Mouse (Mus musculus) heart, embryonic 13.5 days (tissue): Measurements from ENCODE around the gene Cyp2f2. TPM values are rescaled to one million over a fixed set of nuclear protein-coding genes. Genes with fewer than 3 reads are reported as not detected.

Source experiments
- ATAC-seq: fragments of 200-750 bp; cut with Nextera tagmentation; 2 replicates; pipeline ENCODE4 v1.8.0; 2017; ENCODE audit warnings: moderate TSS enrichment; ENCODE audit not compliant: insufficient number of reproducible peaks, low FRiP score, low TSS enrichment; ENCODE audit errors: extremely low read depth
- H3K27ac ChIP-seq: fragments of 300-500 bp; sonication (generic); replicated peaks from 2 replicates; pipeline ENCODE4 v1.5.1; 2015; ENCODE audit warnings: moderate library complexity, mild to moderate bottlenecking, inconsistent platforms
- H3K27me3 ChIP-seq: fragments of 300-500 bp; sonication (generic); replicated peaks from 2 replicates; pipeline ENCODE4 v1.6.1; 2015; ENCODE audit warnings: mild to moderate bottlenecking, inconsistent platforms
- H3K36me3 ChIP-seq: fragments of 300-500 bp; sonication (generic); 2 replicates; pipeline ENCODE4 v1.6.1; 2015; ENCODE audit warnings: mild to moderate bottlenecking, inconsistent platforms
- H3K4me1 ChIP-seq: fragments of 300-500 bp; sonication (generic); 2 replicates; pipeline ENCODE4 v1.6.1; 2015; ENCODE audit warnings: inconsistent platforms
- H3K4me2 ChIP-seq: fragments of 300-500 bp; sonication (generic); 2 replicates; pipeline ENCODE4 v1.6.1; 2015; ENCODE audit warnings: inconsistent platforms, mild to moderate bottlenecking, moderate library complexity
- H3K4me3 ChIP-seq: fragments of 300-500 bp; sonication (generic); 2 replicates; pipeline ENCODE4 v1.5.1; 2015; ENCODE audit warnings: moderate library complexity, mild to moderate bottlenecking, inconsistent platforms
- H3K9ac ChIP-seq: fragments of 300-500 bp; sonication (generic); 2 replicates; pipeline ENCODE4 v1.6.1; 2015; ENCODE audit warnings: inconsistent platforms, mild to moderate bottlenecking, moderate library complexity
- H3K9me3 ChIP-seq: fragments of 300-500 bp; sonication (generic); 2 replicates; pipeline ENCODE4 v1.6.1; 2016; ENCODE audit warnings: inconsistent platforms
- WGBS: fragments of 180-500 bp; shearing (Covaris S2); methylation state at CpG from one replicate; pipeline ENCODE4 v1.1.7; 2015; ENCODE audit warnings: mixed read lengths; 5-methylcytosine and 5-hydroxymethylcytosine counted together
- polyA plus RNA-seq: library from polyadenylated mRNA; unstranded; fragments of >200 nt; fragmentation: Nextera tagmentation; extraction: Ambion mirVana; gene quantifications from 2 replicates; pipeline ENCODE4 v1.2.1, GENCODE M21; 2015

Cyp2f2 gene
- polyA plus RNA-seq, 1 experiment from 2014 or later, result not detected

DNA sequence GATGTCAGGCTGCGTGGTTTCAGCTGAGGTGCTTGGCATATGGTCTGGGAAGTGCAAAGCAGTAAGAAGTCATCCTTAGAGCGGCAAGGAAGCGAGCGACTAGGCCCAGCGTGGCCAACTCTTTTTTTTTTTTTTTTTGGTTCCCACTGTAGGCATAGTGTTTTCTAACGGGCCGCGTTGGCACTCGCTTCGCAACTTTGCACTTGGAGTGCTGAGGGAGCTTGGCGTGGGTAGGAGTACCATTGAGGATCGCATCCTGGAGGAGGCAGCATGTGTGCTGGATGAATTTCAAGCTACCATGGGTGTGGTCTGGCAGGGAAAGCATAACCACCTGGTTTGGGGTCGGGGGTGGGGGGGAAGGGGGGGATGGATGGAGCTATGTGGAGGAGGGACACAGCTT is 36.3 kb downstream of the Cyp2f2 start:
- H3K4me1 ChIP-seq, result peaks cover 12% of the 10 kb centered on the region
- 77% methylated on average over 13 of the region's 13 CpGs for WGBS
- no peaks in the 10 kb centered on the region for H3K9me3 ChIP-seq
- H3K4me3 ChIP-seq, result no peak overlapping the region
- ATAC-seq, result no peak
- H3K27ac ChIP-seq, result no peak overlapping the region
- H3K9ac ChIP-seq, result no peak overlapping the region
- peaks cover 35% of the 10 kb centered on the region for H3K36me3 ChIP-seq
- H3K27me3 ChIP-seq, result no peaks in the 10 kb centered on the region
- H3K4me2 ChIP-seq, result no peak overlapping the region

DNA sequence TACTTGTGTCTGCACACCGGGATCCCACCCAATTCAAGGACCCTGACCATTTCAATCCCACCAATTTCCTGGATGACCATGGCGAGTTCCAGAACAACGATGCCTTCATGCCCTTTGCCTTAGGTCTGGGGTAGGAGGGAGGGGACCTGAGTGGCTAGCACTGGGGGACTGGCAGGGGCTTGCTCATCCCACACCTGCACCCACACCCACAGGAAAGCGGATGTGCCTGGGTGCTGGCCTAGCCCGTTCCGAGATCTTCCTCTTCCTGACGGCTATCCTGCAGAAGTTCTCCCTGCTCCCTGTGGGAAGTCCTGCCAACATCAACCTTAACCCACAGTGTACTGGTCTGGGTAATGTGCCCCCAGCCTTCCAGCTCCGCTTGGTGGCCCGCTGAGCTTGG is 38.5 kb downstream of the Cyp2f2 start:
- no peak overlapping the region for H3K4me2 ChIP-seq
- WGBS, result 90% methylated on average over 9 of the region's 9 CpGs
- H3K4me3 ChIP-seq, result no peak overlapping the region
- no peak for ATAC-seq
- peaks cover 32% of the 10 kb centered on the region for H3K4me1 ChIP-seq
- no peak overlapping the region for H3K9ac ChIP-seq
- no peaks in the 10 kb centered on the region for H3K9me3 ChIP-seq
- H3K27me3 ChIP-seq, result no peaks in the 10 kb centered on the region
- H3K27ac ChIP-seq, result no peak overlapping the region
- peaks cover 55% of the 10 kb centered on the region for H3K36me3 ChIP-seq

DNA sequence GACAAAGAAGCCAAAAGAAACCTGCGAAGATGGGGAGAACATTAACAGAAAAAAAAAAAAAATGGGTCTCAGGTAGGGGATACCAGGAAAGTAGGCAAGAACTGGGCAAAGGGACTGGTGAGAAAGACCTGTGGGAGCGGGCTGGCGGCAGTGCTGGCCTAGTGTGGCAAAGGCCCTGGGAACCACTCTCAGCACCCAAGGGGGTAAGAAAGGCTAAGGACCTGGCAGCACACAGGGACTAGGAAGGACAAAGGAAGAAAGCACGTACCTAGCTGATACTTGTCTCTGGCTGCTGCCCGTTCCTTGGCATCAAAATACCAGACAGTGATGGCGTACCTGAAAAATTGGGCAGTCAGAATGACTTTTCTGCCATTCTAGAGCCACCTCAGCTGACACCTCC is 39.5 kb downstream of the Cyp2f2 start:
- Histone ChIP-seq H3K27ac (no peak overlapping the region), H3K9ac (no peak overlapping the region), H3K9me3 (no peaks in the 10 kb centered on the region), H3K4me1 (peaks cover 40% of the 10 kb centered on the region), H3K36me3 (peaks cover 66% of the 10 kb centered on the region), H3K4me3 (no peak overlapping the region), H3K27me3 (no peaks in the 10 kb centered on the region), H3K4me2 (no peak overlapping the region)
- ATAC-seq, result no peak
- WGBS, result 93% methylated on average over 6 of the region's 6 CpGs

DNA sequence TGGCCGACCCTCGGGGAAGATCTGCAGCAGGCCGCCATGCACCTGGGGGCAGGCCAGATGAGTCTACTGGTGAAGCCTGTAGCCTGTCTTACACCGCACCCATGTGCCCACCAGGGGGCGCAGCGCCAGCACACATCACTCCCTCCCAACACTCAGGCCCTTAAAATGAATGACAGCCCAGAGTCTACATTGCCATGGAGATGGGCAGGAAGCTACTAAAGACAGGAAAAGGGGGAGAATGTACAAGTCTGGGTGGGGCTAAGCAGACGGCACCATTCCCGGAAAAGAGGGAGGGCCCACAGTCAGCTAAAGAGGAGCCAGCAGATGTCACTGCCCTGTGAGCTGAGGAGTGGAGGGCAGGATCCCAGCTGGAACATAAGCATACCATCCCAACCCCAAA is 40.2 kb downstream of the Cyp2f2 start:
- H3K9ac ChIP-seq, result no peak overlapping the region
- H3K27ac ChIP-seq, result no peak overlapping the region
- no peak overlapping the region for H3K4me3 ChIP-seq
- no peak overlapping the region for H3K4me2 ChIP-seq
- no peaks in the 10 kb centered on the region for H3K27me3 ChIP-seq
- H3K4me1 ChIP-seq, result peaks cover 46% of the 10 kb centered on the region
- H3K9me3 ChIP-seq, result no peaks in the 10 kb centered on the region
- peaks cover 72% of the 10 kb centered on the region for H3K36me3 ChIP-seq
- peak; percentile 72 for ATAC-seq
- 16% methylated on average over 8 of the region's 8 CpGs for WGBS

DNA sequence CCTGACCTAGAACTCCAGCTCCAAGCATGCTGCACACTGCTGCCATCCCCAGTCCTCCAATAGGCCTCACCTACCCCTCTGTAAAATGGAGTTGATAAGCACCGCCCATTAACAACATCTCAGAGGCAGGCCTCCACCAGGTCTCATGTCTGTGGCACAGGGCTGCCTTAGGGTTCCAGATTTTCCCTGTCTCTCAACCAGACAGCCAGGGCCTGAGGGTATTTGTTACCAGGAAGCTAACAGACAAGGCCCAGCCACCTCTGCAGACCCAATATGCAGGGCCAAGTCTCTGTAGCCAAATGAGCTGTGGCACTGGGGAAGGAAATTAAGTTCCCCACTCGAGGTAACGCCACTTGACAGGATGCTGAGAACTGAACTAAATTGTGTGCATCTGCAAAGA is 41.2 kb downstream of the Cyp2f2 start:
- Histone ChIP-seq H3K9ac (no peak overlapping the region), H3K27ac (no peak overlapping the region; the same call in 1 of the 2 replicates), H3K4me2 (no peak overlapping the region), H3K4me1 (peaks cover 55% of the 10 kb centered on the region), H3K4me3 (no peak overlapping the region), H3K36me3 (peaks cover 72% of the 10 kb centered on the region), H3K9me3 (no peaks in the 10 kb centered on the region), H3K27me3 (no peaks in the 10 kb centered on the region)
- 85% methylated on average over 3 of the region's 3 CpGs for WGBS
- ATAC-seq, result no peak

DNA sequence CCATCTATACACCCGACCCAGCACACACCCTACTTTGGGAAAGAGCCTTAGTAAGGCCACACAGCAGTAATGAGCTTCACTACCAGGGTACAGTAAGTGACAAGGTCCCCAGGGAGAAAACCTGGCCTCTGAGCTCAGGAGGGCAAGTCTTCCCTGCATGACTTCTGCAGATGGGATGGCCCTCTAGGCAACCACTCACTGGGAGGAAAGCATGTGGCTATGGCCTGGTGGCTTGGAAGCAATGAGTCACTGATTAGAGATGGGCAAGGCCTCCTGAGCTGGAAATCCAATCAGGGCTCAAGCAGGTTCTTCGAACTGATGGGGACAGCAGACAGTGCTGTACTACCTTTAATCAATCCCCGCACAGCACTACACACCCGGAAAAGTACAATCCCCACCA is 42.0 kb downstream of the Cyp2f2 start:
- Histone ChIP-seq H3K27ac (no peak overlapping the region), H3K4me2 (no peak overlapping the region), H3K27me3 (no peaks in the 10 kb centered on the region), H3K4me3 (no peak overlapping the region), H3K9me3 (no peaks in the 10 kb centered on the region), H3K36me3 (peaks cover 72% of the 10 kb centered on the region), H3K4me1 (peaks cover 55% of the 10 kb centered on the region), H3K9ac (0 out of 2 replicates have a peak overlapping the region, but pooled peaks have one; percentile 33)
- WGBS, result 64% methylated on average over 4 of the region's 4 CpGs
- no peak for ATAC-seq

DNA sequence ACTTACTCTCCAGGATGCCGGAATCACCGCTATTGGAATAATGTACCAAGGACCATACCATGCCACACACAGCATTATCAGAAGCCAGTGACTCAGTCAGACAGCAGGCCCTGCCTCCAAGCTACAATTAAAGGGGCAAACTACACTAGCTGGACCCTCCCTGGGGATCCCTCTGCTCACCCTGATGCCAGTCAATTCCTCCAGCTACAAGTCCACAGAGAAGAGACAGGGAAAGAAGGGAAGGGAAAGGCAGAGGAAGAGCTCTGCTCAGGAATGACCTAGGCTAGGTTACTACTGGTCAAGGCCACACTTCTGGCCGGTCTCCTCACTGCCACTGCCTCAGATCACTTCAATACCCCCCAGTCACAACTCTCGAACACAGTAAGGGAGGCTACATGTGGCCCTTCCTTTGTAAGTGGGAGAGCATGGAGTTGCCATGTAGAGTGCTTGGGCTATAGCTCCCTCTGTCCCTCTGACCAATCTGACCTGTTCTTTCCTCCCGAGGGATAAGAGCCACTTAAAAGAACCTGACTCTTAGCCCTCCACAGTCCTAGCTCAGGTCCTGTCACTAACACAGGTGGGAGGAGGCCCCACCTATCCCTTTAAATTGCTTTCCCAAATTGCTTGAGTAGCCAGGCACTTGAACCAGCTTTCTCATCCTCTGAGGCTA is 43.2 kb downstream of the Cyp2f2 start:
- H3K36me3 ChIP-seq, result peaks cover 63% of the 10 kb centered on the region
- H3K9me3 ChIP-seq, result no peaks in the 10 kb centered on the region
- H3K27me3 ChIP-seq, result no peaks in the 10 kb centered on the region
- 74% methylated on average over 5 of the region's 5 CpGs for WGBS
- H3K9ac ChIP-seq, result peak overlapping the region; percentile 96
- H3K4me1 ChIP-seq, result peaks cover 63% of the 10 kb centered on the region
- peak overlapping the region; percentile 87 for H3K4me2 ChIP-seq
- ATAC-seq, result no peak
- peak overlapping the region; percentile 80 for H3K4me3 ChIP-seq
- no peak overlapping the region for H3K27ac ChIP-seq

DNA sequence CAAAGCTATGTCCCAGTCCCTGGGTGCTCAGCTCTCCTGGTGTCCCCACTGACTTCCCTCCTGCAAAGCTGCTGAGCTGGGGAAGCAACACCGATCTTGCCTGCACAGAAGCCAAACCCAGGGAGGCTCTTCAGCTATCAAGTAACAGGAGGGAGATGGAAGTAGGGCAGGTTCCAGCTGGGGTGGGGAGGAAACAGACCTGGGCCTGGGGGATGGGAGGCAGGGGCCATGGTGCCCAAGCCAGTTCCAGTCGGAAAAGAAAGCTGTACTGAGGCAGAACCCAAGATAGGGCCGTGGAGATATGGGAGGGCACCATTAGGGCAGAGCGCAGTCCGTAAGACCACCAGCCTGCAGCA is 43.7 kb downstream of the Cyp2f2 start:
- ATAC-seq, result no peak
- 0 out of 2 replicates have a peak overlapping the region, but pooled peaks have one; percentile 6 for H3K27ac ChIP-seq
- no peaks in the 10 kb centered on the region for H3K27me3 ChIP-seq
- peaks cover 58% of the 10 kb centered on the region for H3K36me3 ChIP-seq
- H3K9me3 ChIP-seq, result no peaks in the 10 kb centered on the region
- 57% methylated on average over 5 of the region's 5 CpGs for WGBS
- H3K4me1 ChIP-seq, result peaks cover 66% of the 10 kb centered on the region
- peak overlapping the region; percentile 87 for H3K4me2 ChIP-seq
- peak overlapping the region; percentile 80 for H3K4me3 ChIP-seq
- H3K9ac ChIP-seq, result peak overlapping the region; percentile 96

DNA sequence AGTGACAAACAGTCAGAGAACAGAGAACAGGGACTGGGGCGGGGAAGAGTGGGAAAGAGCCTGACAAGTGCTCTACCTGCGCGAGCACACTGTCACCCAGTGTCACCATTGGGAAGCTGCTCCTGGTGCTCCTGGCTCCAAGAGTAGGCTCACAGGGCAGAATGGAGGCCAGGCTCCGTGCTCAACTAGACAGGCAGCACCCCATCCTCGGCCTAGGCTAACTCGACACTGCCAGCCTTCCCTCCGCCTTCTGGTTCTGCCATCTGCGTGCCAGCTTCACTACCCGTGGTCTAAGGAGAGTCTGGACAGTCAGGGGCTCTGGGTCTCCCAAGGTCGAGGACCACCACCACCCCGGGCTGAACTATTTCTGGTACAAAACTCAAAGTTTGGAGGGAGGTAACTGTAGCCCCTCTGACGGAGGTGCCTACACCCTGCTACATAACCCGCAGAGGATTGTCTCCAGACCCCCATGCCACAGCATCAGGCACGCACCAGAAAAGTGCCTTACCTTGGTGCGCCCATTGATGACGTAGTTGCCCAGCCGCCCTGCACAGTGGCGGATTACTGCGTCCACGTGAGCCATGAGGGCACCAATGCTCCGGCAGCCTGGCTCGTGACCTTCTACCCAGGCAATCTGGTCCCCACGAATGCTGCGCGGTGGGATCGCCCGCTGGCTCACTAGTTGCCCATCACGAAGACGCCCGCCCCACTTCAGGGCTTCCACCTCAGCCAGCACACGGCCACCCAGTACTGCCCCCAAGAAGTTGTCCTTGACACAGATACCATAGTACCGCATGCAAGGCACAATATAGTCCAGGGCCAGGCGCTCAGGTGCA is 44.6 kb downstream of the Cyp2f2 start:
- no peak for ATAC-seq
- peak overlapping the region; percentile 96 for H3K9ac ChIP-seq
- peaks cover 66% of the 10 kb centered on the region for H3K4me1 ChIP-seq

DNA sequence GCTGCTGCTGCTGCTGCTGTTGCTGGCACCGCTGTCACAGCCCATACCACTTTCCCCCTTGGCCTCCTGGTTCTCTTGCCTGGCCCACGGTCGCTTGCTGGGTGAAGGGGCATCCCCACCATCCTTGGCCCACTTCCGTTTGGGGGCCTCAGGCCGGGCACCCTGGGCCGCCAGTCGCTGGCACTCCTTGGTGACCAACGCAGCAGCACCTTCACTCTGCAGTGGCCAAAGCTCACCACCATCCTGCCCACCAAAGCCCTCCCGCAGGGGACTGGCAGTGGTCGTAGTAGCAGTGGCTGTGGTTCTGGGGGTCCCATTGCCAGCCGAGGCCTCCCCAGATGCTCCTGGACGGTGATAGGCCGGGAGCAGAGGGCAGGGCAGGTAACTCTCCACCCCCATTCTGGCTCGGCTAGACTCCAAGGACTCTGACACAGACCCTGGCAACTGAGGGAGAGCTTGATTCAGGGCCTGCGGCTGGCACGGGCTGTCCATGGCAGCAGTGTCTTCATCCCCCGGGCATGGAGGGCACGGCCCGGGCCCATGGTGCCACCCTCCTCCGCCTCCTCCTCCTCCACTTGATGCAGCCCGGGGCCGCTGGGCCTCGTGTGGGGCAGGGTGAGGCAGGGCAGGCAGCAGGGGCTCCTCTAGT is 45.4 kb downstream of the Cyp2f2 start:
- no peaks in the 10 kb centered on the region for H3K9me3 ChIP-seq
- H3K4me3 ChIP-seq, result peak overlapping the region; percentile 80
- no peak for ATAC-seq
- H3K27ac ChIP-seq, result peak overlapping the region; percentile 98
- peaks cover 49% of the 10 kb centered on the region for H3K36me3 ChIP-seq
- H3K4me2 ChIP-seq, result peak overlapping the region; percentile 87
- 66% methylated on average over 23 of the region's 23 CpGs for WGBS
- H3K27me3 ChIP-seq, result no peaks in the 10 kb centered on the region
- H3K4me1 ChIP-seq, result peaks cover 65% of the 10 kb centered on the region
- H3K9ac ChIP-seq, result peak overlapping the region; percentile 96

More for the DNA sequence above, 44.6 kb downstream of the Cyp2f2 start:
- Histone ChIP-seq H3K27me3 (no peaks in the 10 kb centered on the region), H3K9me3 (no peaks in the 10 kb centered on the region), H3K4me2 (peak overlapping the region; percentile 87), H3K27ac (no peak overlapping the region), H3K36me3 (peaks cover 51% of the 10 kb centered on the region), H3K4me3 (peak overlapping the region; percentile 80)
- WGBS, result 79% methylated on average over 33 of the region's 33 CpGs

DNA sequence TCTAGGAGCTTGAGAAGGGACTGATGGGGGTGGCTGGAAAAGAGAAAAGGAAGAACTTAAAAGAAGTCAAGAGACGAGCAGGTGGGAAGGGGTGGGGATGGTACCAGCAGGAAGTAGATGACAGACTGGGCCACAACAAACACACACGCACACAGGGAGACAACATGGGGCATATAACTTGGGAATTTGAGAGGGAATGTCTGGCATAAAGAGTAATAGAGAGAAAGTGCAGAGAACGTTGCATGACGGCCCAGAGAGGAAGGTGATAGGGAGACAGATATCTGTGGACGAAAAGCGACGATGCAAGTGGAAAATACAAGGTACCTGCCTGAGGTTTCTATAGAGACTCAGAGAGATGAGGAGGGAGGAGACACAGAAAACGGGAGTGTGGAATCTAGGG is 46.0 kb downstream of the Cyp2f2 start:
- WGBS, result 3% methylated on average over 8 of the region's 8 CpGs
- H3K4me3 ChIP-seq, result peak overlapping the region; percentile 80
- H3K9ac ChIP-seq, result peak overlapping the region; percentile 96
- H3K27me3 ChIP-seq, result no peaks in the 10 kb centered on the region
- ATAC-seq, result no peak
- H3K9me3 ChIP-seq, result no peaks in the 10 kb centered on the region
- H3K36me3 ChIP-seq, result peaks cover 54% of the 10 kb centered on the region
- peak overlapping the region; percentile 98 for H3K27ac ChIP-seq
- H3K4me2 ChIP-seq, result peak overlapping the region; percentile 87
- H3K4me1 ChIP-seq, result peaks cover 60% of the 10 kb centered on the region
